8 mouse cellular contexts compared by ENCODE assay signal in genomic region chr5:139200770-139201569, GRCm38 (mm10). TPM values are rescaled to one million over a fixed set of nuclear protein-coding genes. Genes with fewer than 3 reads are reported as not detected.
A peak's percentile ranks its signal among the peaks of the same experiment; 100 is the strongest.
DNase-seq lines count a peak whose midpoint lies in the region; ATAC-seq and TF ChIP-seq lines count a peak whose summit lies in the region.

No protein-coding gene starts in this region.

- ATAC-seq in cerebellum, adult (ENCODE audit: insufficient number of reproducible peaks, low FRiP score, low TSS enrichment): peak; percentile 31; the same call in 1 of the 2 replicates
- ATAC-seq in hindbrain, embryonic 12.5 days (ENCODE audit: low FRiP score): peak; percentile 51; the same call in 1 of the 2 replicates
- ATAC-seq in midbrain, embryonic 11.5 days (ENCODE audit: low FRiP score): no peak; the same call in 1 of the 2 replicates
- ATAC-seq in megakaryocyte-erythroid progenitor cell, adult 5-6 weeks (replicated peaks; ENCODE audit: low FRiP score, low TSS enrichment, poor library complexity, severe bottlenecking): no peak

- H3K9me3 ChIP-seq in hindbrain, embryonic 12.5 days (replicated peaks): no peaks in the 10 kb centered on the region
- H3K9me3 ChIP-seq in midbrain, embryonic 11.5 days (ENCODE audit: control insufficient read depth, low read length): no peaks in the 10 kb centered on the region

- WGBS in spleen, adult 2 months: 3% methylated on average over 57 of the region's 57 CpGs
- 1% methylated on average over 52 of the region's 57 CpGs for WGBS in hindbrain, embryonic 12.5 days
- under 1% methylated on average over 56 of the region's 57 CpGs for WGBS in midbrain, embryonic 11.5 days

- peak overlapping the region; percentile 58 for H3K27ac ChIP-seq in spleen, adult 2 months (ENCODE audit: insufficient read depth, low read length)
- H3K27ac ChIP-seq in hindbrain, embryonic 12.5 days: peak overlapping the region; percentile 52; the same call in 1 of the 2 replicates
- H3K27ac ChIP-seq in midbrain, embryonic 11.5 days (ENCODE audit: low read depth, low read length): no peak overlapping the region

- H3K4me2 ChIP-seq in hindbrain, embryonic 12.5 days (replicated peaks): peak overlapping the region; percentile 79
- H3K4me2 ChIP-seq in midbrain, embryonic 11.5 days: peak overlapping the region; percentile 89

- no peak for DNase-seq in cerebellum, postnatal 4 days (ENCODE audit: low spot score in 2 of 2)
- no peak for DNase-seq in spleen, adult 2 months (ENCODE audit: low read depth in 1 of 2, low spot score in 2 of 2)
- no peak for DNase-seq in spleen, postnatal 4 days (ENCODE audit: low spot score in 2 of 2)
- peak; percentile 91 for DNase-seq in midbrain, embryonic 11.5 days (ENCODE audit: low spot score, missing footprints)
- DNase-seq in left cerebral cortex, adult 18-20 months (ENCODE audit: low spot score in 2 of 2): no peak

- H3K36me3 ChIP-seq in spleen, adult 2 months (ENCODE audit: control insufficient read depth, insufficient read depth, low read length): 0 out of 2 replicates have a peak, but pooled peaks cover 1% of the 10 kb centered on the region
- H3K36me3 ChIP-seq in hindbrain, embryonic 12.5 days: peaks cover 3% of the 10 kb centered on the region; the same call in 1 of the 2 replicates
- no peaks in the 10 kb centered on the region for H3K36me3 ChIP-seq in midbrain, embryonic 11.5 days (ENCODE audit: control insufficient read depth, insufficient read depth, low read length)

- TF ChIP-seq POLR2A in spleen, adult 2 months (IDR thresholded peaks at IDR 0.05; ENCODE audit: low read depth, low read length): no peak

- no peaks in the 10 kb centered on the region for H3K27me3 ChIP-seq in spleen, adult 2 months (ENCODE audit: control insufficient read depth, insufficient read depth, low read length)
- no peaks in the 10 kb centered on the region for H3K27me3 ChIP-seq in hindbrain, embryonic 12.5 days
- no peaks in the 10 kb centered on the region for H3K27me3 ChIP-seq in midbrain, embryonic 11.5 days (ENCODE audit: control insufficient read depth, insufficient read depth, low read length)

- H3K4me1 ChIP-seq in spleen, adult 2 months (ENCODE audit: control insufficient read depth, insufficient read depth, insufficient read length): peaks cover 19% of the 10 kb centered on the region; the same call in 1 of the 2 replicates
- peaks cover 25% of the 10 kb centered on the region for H3K4me1 ChIP-seq in hindbrain, embryonic 12.5 days
- peaks cover 17% of the 10 kb centered on the region for H3K4me1 ChIP-seq in midbrain, embryonic 11.5 days (ENCODE audit: control insufficient read depth, insufficient read depth, low read length)

- no peak for TF ChIP-seq CTCF in spleen, adult 2 months (IDR thresholded peaks at IDR 0.05; ENCODE audit: extremely low read depth, insufficient read depth, insufficient read length, insufficient replicate concordance)

- peak overlapping the region; percentile 92 for H3K9ac ChIP-seq in hindbrain, embryonic 12.5 days
- peak overlapping the region; percentile 90 for H3K9ac ChIP-seq in midbrain, embryonic 11.5 days (ENCODE audit: low read length)

- peak overlapping the region; percentile 80 for H3K4me3 ChIP-seq in spleen, adult 2 months (ENCODE audit: extremely low read depth, insufficient read depth, insufficient read length)
- peak overlapping the region; percentile 95 for H3K4me3 ChIP-seq in hindbrain, embryonic 12.5 days
- H3K4me3 ChIP-seq in midbrain, embryonic 11.5 days (ENCODE audit: low read depth, low read length): peak overlapping the region; percentile 96

RNA-seq across cellular contexts. Expression of gene Sun1, which starts 0.5 kb away (rescaled TPM):
- 23.8 and 24.7 TPM in 2 replicates for polyA plus RNA-seq in spleen, adult 2 months (2012; rRNA removed)
- 50.4 and 55.3 TPM in 2 replicates for polyA plus RNA-seq in hindbrain, embryonic 12.5 days (2016; fragmentation: Nextera tagmentation; extraction: Ambion mirVana)
- polyA plus RNA-seq in midbrain, embryonic 11.5 days (2014; fragmentation: Nextera tagmentation; extraction: Ambion mirVana): 41.9 and 44.6 TPM in 2 replicates
- total RNA-seq in megakaryocyte-erythroid progenitor cell, adult 5-6 weeks (2014; fragmentation: Nextera tagmentation): 89.3 and 93.2 TPM in 2 replicates
- total RNA-seq in megakaryocyte-erythroid progenitor cell, adult 5-6 weeks (2017): 72.3 and 92.9 TPM in 2 replicates
- 100 to 1,000 TPM; 109 to 132 TPM for total RNA-seq in left cerebral cortex, adult 18-20 months (2021)

RNA-seq across cellular contexts. Expression of gene Dnaaf5, which starts 50.9 kb away (rescaled TPM):
- polyA plus RNA-seq in spleen, adult 2 months (2012; rRNA removed): 15.9 and 27.4 TPM in 2 replicates
- polyA plus RNA-seq in hindbrain, embryonic 12.5 days (2016; fragmentation: Nextera tagmentation; extraction: Ambion mirVana): 6.5 and 8.0 TPM in 2 replicates
- 5.2 and 5.3 TPM in 2 replicates for polyA plus RNA-seq in midbrain, embryonic 11.5 days (2014; fragmentation: Nextera tagmentation; extraction: Ambion mirVana)
- total RNA-seq in megakaryocyte-erythroid progenitor cell, adult 5-6 weeks (2014; fragmentation: Nextera tagmentation): 21.5 and 23.3 TPM in 2 replicates
- total RNA-seq in megakaryocyte-erythroid progenitor cell, adult 5-6 weeks (2017): 8.3 and 9.5 TPM in 2 replicates
- 1 to 10 TPM; 7.1 to 9.0 TPM for total RNA-seq in left cerebral cortex, adult 18-20 months (2021)

RNA-seq across cellular contexts. Expression of gene Get4, which starts 51.2 kb away (rescaled TPM):
- 91.4 and 137 TPM in 2 replicates for polyA plus RNA-seq in spleen, adult 2 months (2012; rRNA removed)
- polyA plus RNA-seq in hindbrain, embryonic 12.5 days (2016; fragmentation: Nextera tagmentation; extraction: Ambion mirVana): 123 and 126 TPM in 2 replicates
- 118 and 123 TPM in 2 replicates for polyA plus RNA-seq in midbrain, embryonic 11.5 days (2014; fragmentation: Nextera tagmentation; extraction: Ambion mirVana)
- total RNA-seq in megakaryocyte-erythroid progenitor cell, adult 5-6 weeks (2014; fragmentation: Nextera tagmentation): 57.7 and 80.8 TPM in 2 replicates
- 19.5 and 38.6 TPM in 2 replicates for total RNA-seq in megakaryocyte-erythroid progenitor cell, adult 5-6 weeks (2017)
- 10 to 100 TPM; 50.0 to 52.4 TPM for total RNA-seq in left cerebral cortex, adult 18-20 months (2021)

RNA-seq across cellular contexts. Expression of gene Prkar1b, which starts 51.2 kb away (rescaled TPM):
- 6.4 and 9.4 TPM in 2 replicates for polyA plus RNA-seq in spleen, adult 2 months (2012; rRNA removed)
- 70.1 and 72.6 TPM in 2 replicates for polyA plus RNA-seq in hindbrain, embryonic 12.5 days (2016; fragmentation: Nextera tagmentation; extraction: Ambion mirVana)
- 19.5 and 20.2 TPM in 2 replicates for polyA plus RNA-seq in midbrain, embryonic 11.5 days (2014; fragmentation: Nextera tagmentation; extraction: Ambion mirVana)
- total RNA-seq in megakaryocyte-erythroid progenitor cell, adult 5-6 weeks (2014; fragmentation: Nextera tagmentation): 3.1 TPM in 1 of 2 replicates, not detected in the other
- not detected in 2 replicates for total RNA-seq in megakaryocyte-erythroid progenitor cell, adult 5-6 weeks (2017)
- total RNA-seq in left cerebral cortex, adult 18-20 months (2021): 100 to 1,000 TPM; 762 to 804 TPM

Comparison
In these comparisons a context has a peak if more than half of its experiments do, and no peak if none do; other contexts are left out.
1. ATAC-seq: peak in cerebellum, adult (single experiment) and hindbrain, embryonic 12.5 days (single experiment); none in midbrain, embryonic 11.5 days (single experiment) and megakaryocyte-erythroid progenitor cell, adult 5-6 weeks (single experiment).
2. Peak in every context shown above with its lines, with median percentiles within 50 percentile points of each other: H3K4me3 ChIP-seq.